Mouse (Mus musculus): Measurements from ENCODE around the gene Aanat. TPM values are rescaled to one million over a fixed set of nuclear protein-coding genes. Genes with fewer than 3 reads are reported as not detected.

The Aanat gene
- 0.26 TPM in 1 of 2 replicates, not detected in the other for polyA plus RNA-seq (2015; fragmentation: Nextera tagmentation; extraction: Ambion mirVana)

- Histone ChIP-seq H3K4me1 (ENCODE audit: insufficient read depth, low read depth, low read length) (no peaks in the 10 kb centered on the region), H3K36me3 (ENCODE audit: insufficient read depth, low read length) (no peaks in the 10 kb centered on the region), H3K4me3 (ENCODE audit: low read depth, low read length) (no peak within 1 kb of the TSS), H3K27ac (ENCODE audit: low read length) (no peak within 1 kb of the TSS; the same call in 1 of the 2 replicates), H3K27me3 (replicated peaks; ENCODE audit: insufficient read depth, low read length) (0 out of 2 replicates have a peak, but pooled peaks cover 5% of the 10 kb centered on the region), H3K4me2 (replicated peaks; ENCODE audit: low read depth, low read length) (no peak within 1 kb of the TSS), H3K9me3 (ENCODE audit: low read length) (no peaks in the 10 kb centered on the region), H3K9ac (replicated peaks; ENCODE audit: low read depth) (no peak within 1 kb of the TSS)
- TF ChIP-seq CTCF (IDR thresholded peaks at IDR 0.05) (no peak), EP300 (IDR thresholded peaks at IDR 0.05) (no peak)
- ATAC-seq (no peak), DNase-seq (ENCODE audit: low spot score) (no peak)
- WGBS, result 58% methylated on average over 5 of the region's 5 CpGs
These were observed at the start of gene Aanat for GRCm38 (mm10) chr11:116586310-116586709. Gene Aanat (plus strand): TSS chr11:116586432.

- Histone ChIP-seq H3K27me3 (replicated peaks; ENCODE audit: insufficient read depth, low read length) (no peaks in the 10 kb centered on the region), H3K9ac (replicated peaks; ENCODE audit: low read depth) (no peak overlapping the region), H3K4me1 (ENCODE audit: insufficient read depth, low read depth, low read length) (no peaks in the 10 kb centered on the region; the same call in 1 of the 2 replicates), H3K4me3 (ENCODE audit: low read depth, low read length) (no peak overlapping the region), H3K9me3 (ENCODE audit: low read length) (no peaks in the 10 kb centered on the region), H3K27ac (ENCODE audit: low read length) (no peak overlapping the region), H3K36me3 (ENCODE audit: insufficient read depth, low read length) (peaks cover 35% of the 10 kb centered on the region), H3K4me2 (replicated peaks; ENCODE audit: low read depth, low read length) (no peak overlapping the region)
- ATAC-seq (no peak), DNase-seq (ENCODE audit: low spot score) (no peak)
- TF ChIP-seq CTCF (IDR thresholded peaks at IDR 0.05) (no peak), EP300 (IDR thresholded peaks at IDR 0.05) (no peak)
- WGBS, result 85% methylated on average over 7 of the region's 7 CpGs
These were observed 49.5 kb upstream of the Aanat start for GRCm38 (mm10) chr11:116536685-116537084.

GRCm38 (mm10) chr11:116537388-116537787 is 48.8 kb upstream of the Aanat start:
- TF ChIP-seq CTCF (IDR thresholded peaks at IDR 0.05) (no peak), EP300 (IDR thresholded peaks at IDR 0.05) (no peak)
- no peaks in the 10 kb centered on the region for H3K27me3 ChIP-seq (replicated peaks; ENCODE audit: insufficient read depth, low read length)
- H3K36me3 ChIP-seq (ENCODE audit: insufficient read depth, low read length), result peaks cover 35% of the 10 kb centered on the region
- no peaks in the 10 kb centered on the region; the same call in 1 of the 2 replicates for H3K4me1 ChIP-seq (ENCODE audit: insufficient read depth, low read depth, low read length)
- WGBS, result 65% methylated on average over 5 of the region's 5 CpGs
- ATAC-seq (no peak), DNase-seq (ENCODE audit: low spot score) (no peak)
- H3K27ac ChIP-seq (ENCODE audit: low read length), result no peak overlapping the region
- H3K4me3 ChIP-seq (ENCODE audit: low read depth, low read length), result no peak overlapping the region
- no peak overlapping the region for H3K9ac ChIP-seq (replicated peaks; ENCODE audit: low read depth)
- H3K4me2 ChIP-seq (replicated peaks; ENCODE audit: low read depth, low read length), result no peak overlapping the region
- H3K9me3 ChIP-seq (ENCODE audit: low read length), result no peaks in the 10 kb centered on the region

- Histone ChIP-seq H3K4me1 (ENCODE audit: insufficient read depth, low read depth, low read length) (no peaks in the 10 kb centered on the region), H3K27me3 (replicated peaks; ENCODE audit: insufficient read depth, low read length) (no peaks in the 10 kb centered on the region), H3K4me2 (replicated peaks; ENCODE audit: low read depth, low read length) (no peak overlapping the region), H3K9me3 (ENCODE audit: low read length) (no peaks in the 10 kb centered on the region), H3K27ac (ENCODE audit: low read length) (no peak overlapping the region), H3K4me3 (ENCODE audit: low read depth, low read length) (no peak overlapping the region), H3K9ac (replicated peaks; ENCODE audit: low read depth) (no peak overlapping the region), H3K36me3 (ENCODE audit: insufficient read depth, low read length) (peaks cover 40% of the 10 kb centered on the region)
- TF ChIP-seq EP300 (IDR thresholded peaks at IDR 0.05) (no peak), CTCF (IDR thresholded peaks at IDR 0.05) (no peak)
- ATAC-seq, result no peak
- no peak for DNase-seq (ENCODE audit: low spot score)
- 88% methylated on average over 12 of the region's 12 CpGs for WGBS
These were observed 48.0 kb upstream of the Aanat start for GRCm38 (mm10) chr11:116538142-116538735.

GRCm38 (mm10) chr11:116541183-116541582 is 45.0 kb upstream of the Aanat start:
- ATAC-seq, result no peak

GRCm38 (mm10) chr11:116543110-116543509 is 43.1 kb upstream of the Aanat start:
- Histone ChIP-seq H3K9ac (replicated peaks; ENCODE audit: low read depth) (no peak overlapping the region), H3K4me1 (ENCODE audit: insufficient read depth, low read depth, low read length) (no peaks in the 10 kb centered on the region), H3K4me2 (replicated peaks; ENCODE audit: low read depth, low read length) (no peak overlapping the region), H3K27me3 (replicated peaks; ENCODE audit: insufficient read depth, low read length) (no peaks in the 10 kb centered on the region), H3K4me3 (ENCODE audit: low read depth, low read length) (no peak overlapping the region), H3K9me3 (ENCODE audit: low read length) (no peaks in the 10 kb centered on the region), H3K36me3 (ENCODE audit: insufficient read depth, low read length) (peaks cover 59% of the 10 kb centered on the region), H3K27ac (ENCODE audit: low read length) (no peak overlapping the region)
- TF ChIP-seq EP300 (IDR thresholded peaks at IDR 0.05), result no peak
- peak; percentile 90 for TF ChIP-seq CTCF (IDR thresholded peaks at IDR 0.05)
- 84% methylated on average over 4 of the region's 4 CpGs for WGBS
- ATAC-seq (peak; percentile 27; the same call in 1 of the 2 replicates), DNase-seq (ENCODE audit: low spot score) (peak; percentile 48)

More at GRCm38 (mm10) chr11:116541183-116541582, 45.0 kb upstream of the Aanat start:
- Histone ChIP-seq H3K4me3 (ENCODE audit: low read depth, low read length) (no peak overlapping the region), H3K27me3 (replicated peaks; ENCODE audit: insufficient read depth, low read length) (no peaks in the 10 kb centered on the region), H3K9me3 (ENCODE audit: low read length) (no peaks in the 10 kb centered on the region), H3K9ac (replicated peaks; ENCODE audit: low read depth) (no peak overlapping the region), H3K36me3 (ENCODE audit: insufficient read depth, low read length) (peaks cover 59% of the 10 kb centered on the region), H3K4me2 (replicated peaks; ENCODE audit: low read depth, low read length) (no peak overlapping the region), H3K4me1 (ENCODE audit: insufficient read depth, low read depth, low read length) (no peaks in the 10 kb centered on the region), H3K27ac (ENCODE audit: low read length) (no peak overlapping the region)
- TF ChIP-seq CTCF (IDR thresholded peaks at IDR 0.05) (no peak), EP300 (IDR thresholded peaks at IDR 0.05) (no peak)
- DNase-seq (ENCODE audit: low spot score), result no peak
- 92% methylated on average over 11 of the region's 11 CpGs for WGBS

Measured in lung, postnatal 0 days (tissue).